Mouse (Mus musculus) gastrocnemius, adult 8-10 months (tissue): ENCODE measurements at regions not wholly inside any gene's neighbourhood (a gene's known extent, or its start where the extent isn't known, plus 50 kb on each side); places are given as distances from the start of the nearest gene placed in this dataset.

Source experiments
- DNase-seq, 2 experiments: peaks; one replicate each; pipeline ENCODE4 v3.0.0; 2022; ENCODE audit warnings: low spot score in 2 of 2

- DNase-seq, result no peak
Observed at GRCm38 (mm10) chr17:82731561-82731960, 483.5 kb upstream of the Pkdcc start.

DNA sequence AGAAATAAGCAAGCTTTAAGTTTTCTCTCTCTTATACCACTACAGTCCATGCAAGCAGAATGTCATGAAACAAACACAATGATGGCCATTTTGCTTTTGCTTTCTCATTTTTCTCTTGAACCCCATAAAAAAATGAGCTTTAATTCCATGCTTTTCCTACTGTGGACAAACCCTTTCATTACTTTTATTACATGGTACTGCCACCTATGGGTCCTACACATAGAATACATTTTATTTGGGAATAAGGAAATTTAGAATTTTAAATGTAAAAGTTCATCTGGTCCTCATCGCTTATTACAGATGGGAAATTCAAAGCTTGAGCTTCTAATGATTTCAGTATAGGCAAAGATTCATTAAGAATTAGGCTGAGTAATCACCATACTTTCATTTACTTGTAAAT lies 472.6 kb upstream of the Pkdcc start:
- no peak for DNase-seq

DNA sequence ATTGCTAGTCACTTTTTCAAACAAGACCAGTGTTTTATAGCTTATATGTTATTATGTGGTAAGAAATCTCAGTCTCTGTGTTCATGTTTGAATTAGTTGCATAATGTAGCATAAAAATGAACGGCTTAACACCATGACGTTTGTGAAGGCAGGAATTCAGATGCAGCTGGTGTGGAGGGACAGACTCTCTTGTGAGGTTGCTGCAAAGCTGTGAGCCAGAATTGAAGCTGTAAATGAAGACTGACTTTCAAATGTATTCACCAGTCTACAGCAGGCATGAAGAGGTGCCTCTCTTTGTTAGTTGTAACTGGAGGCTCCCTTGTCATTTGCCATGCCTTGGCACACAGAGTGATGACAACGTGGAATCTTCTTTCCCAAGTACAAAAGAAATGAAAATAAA lies 457.7 kb upstream of the Pkdcc start:
- no peak for DNase-seq

DNA sequence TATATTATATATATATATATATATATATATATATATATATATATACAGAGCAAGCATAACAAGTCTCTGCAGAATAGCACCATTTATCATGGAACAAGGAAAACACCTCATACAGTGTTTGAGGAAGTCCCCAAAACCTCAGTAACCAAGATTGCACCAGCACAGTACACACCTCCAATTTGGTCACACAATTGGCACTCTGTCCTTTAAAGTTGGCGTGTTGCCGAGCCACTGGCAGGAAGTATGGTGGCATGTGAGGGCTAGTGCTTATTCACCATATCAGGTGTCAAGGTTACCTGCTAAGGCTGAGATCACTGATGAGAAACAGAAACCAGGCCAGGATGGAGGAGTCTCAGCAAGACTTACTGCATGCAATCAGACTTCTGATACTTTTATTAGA lies 436.0 kb upstream of the Pkdcc start:
- DNase-seq, result no peak

DNA sequence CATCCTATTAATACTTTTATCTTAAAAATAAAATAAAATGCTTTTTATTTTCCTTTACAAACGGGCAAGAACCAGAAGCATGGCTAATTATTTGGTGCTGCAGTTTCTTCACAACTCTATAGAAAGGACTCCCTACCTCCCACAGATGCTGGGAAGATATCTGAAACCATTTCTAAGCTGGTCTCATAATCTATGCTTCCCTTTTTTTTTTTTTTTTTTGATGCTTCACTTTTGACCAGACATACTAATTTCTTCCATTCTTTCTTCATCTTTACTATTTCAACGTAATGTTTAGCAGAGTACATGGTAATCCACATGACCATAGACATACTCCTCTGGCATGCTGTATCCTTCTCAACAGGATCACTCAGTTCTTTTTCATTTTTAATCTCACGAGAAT lies 393.0 kb upstream of the Pkdcc start:
- no peak for DNase-seq

DNA sequence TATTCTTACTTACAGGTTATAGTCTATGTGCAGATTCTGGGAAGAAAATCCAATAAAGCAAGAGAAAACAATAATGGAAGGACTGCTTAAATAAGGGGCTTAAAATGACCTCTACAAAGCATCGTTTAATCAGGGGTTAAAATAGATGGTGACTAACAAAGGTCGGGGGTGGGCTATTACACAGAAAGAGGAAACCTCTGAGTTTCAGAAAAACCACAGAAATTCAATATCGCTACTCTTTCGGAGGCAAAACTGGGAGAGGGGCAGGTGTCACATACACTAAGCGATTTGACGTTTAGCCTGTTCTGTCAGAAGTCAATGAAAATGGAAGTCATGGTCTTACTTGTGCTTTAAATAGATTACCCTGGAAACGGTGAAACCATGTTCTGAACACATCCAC lies 391.0 kb upstream of the Pkdcc start:
- DNase-seq, result no peak

DNA sequence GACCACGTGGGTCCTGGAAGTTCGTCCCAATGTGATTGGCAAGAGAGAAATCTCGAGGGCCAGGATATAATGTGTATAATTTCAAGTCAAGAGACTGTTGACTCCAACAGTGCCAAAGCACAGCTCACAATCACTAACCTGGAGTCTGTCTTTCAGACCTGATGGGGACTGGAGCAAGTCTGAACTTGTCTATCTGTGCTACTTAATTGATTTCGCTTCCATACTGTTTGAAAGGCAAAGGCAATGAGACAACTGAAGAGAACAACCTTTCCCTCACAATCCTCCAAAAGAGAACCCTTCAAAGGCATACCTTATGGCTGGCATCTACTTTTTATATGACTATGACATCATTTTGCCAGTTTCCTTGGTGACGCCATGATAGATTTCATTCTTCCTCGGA lies 390.5 kb upstream of the Pkdcc start:
- DNase-seq, result no peak

DNA sequence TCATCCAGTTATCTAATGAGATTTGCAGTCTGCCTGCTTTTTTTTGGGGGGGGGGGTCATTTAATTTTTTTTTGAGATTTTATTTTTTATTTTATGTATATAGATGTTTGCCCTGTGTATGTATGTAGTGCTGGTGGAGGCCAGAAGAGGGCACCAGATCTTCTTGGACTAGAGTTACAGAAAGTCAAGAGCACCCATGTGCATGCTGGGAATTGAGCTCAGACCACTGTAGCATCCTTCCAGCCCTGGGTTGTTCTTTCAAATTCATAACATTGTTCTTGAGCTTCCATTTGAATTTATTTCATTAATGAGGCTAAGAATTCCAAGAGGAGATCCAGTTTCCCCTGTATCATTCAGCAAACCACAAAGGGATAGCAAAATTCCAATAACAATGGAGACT lies 387.9 kb upstream of the Pkdcc start:
- DNase-seq, result no peak

GRCm38 (mm10) chr17:82827841-82828240 lies 387.3 kb upstream of the Pkdcc start:
- no peak for DNase-seq

GRCm38 (mm10) chr17:82828434-82828997 lies 386.6 kb upstream of the Pkdcc start:
- no peak for DNase-seq

GRCm38 (mm10) chr17:82829415-82829814 lies 385.7 kb upstream of the Pkdcc start:
- no peak for DNase-seq

DNA sequence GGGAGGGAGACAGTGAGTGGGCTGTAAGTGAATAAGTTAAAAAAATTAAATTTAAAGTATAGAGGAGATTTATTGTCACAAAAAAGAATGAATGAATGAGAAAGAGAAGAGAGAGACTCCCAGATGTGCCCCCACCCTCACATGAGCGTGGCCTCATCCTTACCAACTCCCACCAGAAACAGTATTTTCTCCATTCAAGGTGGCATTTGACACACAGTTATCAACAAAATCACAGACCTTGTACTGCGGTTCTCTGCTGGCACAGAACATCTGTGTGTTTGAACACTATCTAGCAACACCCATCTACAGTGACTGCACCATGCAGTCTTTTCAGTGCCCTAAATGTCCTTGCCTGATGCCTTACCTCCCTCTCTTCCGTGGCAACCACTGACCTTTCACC lies 380.9 kb upstream of the Pkdcc start:
- DNase-seq, result no peak

- DNase-seq, result no peak
Observed at GRCm38 (mm10) chr17:82836115-82836514, 379.0 kb upstream of the Pkdcc start.

GRCm38 (mm10) chr17:82846776-82847494 lies 368.2 kb upstream of the Pkdcc start:
- DNase-seq, result no peak

DNA sequence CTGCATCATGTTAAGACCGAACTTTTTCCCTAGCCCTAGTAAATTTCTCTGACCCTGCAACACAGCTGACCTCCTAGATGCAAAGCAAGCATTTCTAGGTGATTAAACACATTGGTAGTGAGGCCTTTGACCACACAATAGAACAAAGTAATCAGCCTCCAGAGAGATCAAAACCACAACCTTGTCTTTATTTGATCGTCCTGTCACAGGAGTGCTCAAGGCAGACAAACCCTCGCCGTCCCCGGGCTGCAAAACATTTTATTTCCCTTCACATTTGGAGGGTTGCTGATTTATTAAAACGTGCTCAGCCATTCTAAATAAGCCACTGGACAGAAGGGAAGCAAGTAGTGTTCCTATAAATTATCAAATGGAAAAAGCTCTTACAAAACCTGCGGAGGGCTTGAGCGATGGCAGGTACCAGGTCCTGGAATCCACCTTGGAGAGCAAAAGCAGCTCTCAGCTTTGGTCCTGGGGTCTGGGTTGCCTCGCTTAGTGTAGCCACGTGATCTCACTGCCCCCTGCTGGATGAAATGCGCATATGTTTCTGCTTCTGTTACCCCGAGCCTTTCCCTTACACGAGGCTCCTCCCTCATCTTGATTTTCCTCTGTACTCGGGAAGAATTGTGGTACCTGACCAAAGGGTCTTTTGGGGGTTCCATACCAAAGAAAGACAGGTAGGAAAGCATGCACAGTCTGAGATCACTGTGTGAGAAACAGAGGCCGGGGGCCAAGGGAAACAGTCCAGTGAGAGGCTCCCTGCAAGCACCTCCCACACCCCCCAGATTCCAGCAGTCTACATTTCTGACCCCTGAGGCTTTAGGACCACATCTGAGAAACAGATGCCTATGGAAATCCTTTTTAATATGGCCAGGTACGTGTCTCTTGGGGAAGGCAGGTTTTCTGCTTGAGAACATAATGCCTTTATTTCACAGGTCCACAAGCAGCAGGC lies 357.6 kb upstream of the Pkdcc start:
- peak; percentile 17 to 29 for DNase-seq

DNA sequence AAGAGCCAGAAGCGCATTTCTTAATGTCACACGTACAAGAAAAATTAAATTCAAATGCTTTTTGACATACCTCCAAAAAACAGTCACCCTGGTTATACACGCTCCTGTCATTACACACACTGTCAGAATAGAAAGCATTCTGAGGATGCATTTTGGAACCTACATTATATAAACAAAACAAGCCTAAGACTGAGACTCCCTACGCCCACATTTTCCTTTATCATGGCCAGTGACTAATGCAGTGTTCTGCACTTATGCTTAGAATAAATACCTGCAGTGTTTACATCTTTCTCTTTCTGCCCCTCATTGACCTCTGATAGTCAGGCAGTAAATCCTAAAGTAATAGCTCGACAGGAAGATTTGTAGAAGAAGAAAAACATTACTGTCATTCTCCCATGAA lies 354.7 kb upstream of the Pkdcc start:
- no peak for DNase-seq

DNA sequence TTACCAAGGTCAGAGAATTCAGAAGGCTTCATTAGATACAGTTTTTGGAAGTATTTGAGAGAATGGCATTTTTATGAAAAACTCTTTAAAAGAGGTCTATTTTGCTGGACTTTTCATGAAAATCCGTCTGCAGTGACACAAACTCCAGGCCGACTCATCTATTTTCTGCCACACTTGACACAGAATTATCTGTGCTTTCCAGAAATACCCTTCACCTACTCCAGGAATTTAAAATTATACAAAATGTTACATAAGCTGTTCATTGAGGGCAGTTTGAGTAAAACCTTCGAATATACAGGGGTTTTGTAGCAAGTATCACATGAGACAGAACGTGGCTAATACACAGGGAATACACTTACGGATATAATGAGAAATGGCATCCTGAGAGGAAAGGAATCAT lies 354.1 kb upstream of the Pkdcc start:
- DNase-seq, result no peak

GRCm38 (mm10) chr17:82877131-82877530 lies 338.0 kb upstream of the Pkdcc start:
- DNase-seq, result no peak

DNA sequence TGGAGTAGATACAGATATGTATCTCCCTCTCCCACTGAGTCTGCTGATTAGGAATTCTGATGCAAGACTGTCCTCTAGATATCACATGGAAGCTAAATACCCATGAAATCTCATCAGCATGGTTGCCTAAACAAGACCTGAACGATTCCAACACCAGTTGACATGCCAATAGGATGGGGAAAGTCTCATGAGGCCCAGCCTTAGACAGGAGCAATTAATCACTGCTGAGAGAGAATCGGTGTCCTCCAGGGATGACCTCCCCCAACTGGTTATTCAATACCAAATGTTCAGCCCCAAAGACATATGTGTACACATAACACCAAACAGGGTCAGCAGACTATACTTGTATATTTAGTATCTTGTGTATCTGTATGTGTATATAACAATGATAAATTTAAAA lies 314.5 kb upstream of the Pkdcc start:
- DNase-seq, result no peak

GRCm38 (mm10) chr17:82901098-82901891 lies 313.8 kb upstream of the Pkdcc start:
- no peak for DNase-seq

DNA sequence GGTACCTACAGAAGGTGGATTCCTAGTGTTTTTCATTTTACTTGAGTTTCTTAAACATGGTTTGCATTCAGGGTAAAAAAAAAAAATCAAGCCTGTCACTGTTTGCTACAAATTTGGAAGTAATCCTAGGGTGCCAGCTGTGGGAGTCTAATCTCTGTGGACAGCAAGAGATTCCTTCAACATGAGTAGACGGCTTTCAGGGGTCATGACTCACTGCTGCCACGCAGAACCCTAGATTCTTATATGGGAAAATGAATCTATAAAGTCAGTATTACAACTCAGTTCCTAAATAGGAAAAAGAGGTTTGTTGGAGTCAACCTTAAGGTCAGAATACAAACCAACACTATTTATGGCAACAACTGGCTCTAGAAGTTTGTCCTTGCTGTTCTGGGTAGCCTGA lies 310.1 kb upstream of the Pkdcc start:
- DNase-seq, result no peak

DNA sequence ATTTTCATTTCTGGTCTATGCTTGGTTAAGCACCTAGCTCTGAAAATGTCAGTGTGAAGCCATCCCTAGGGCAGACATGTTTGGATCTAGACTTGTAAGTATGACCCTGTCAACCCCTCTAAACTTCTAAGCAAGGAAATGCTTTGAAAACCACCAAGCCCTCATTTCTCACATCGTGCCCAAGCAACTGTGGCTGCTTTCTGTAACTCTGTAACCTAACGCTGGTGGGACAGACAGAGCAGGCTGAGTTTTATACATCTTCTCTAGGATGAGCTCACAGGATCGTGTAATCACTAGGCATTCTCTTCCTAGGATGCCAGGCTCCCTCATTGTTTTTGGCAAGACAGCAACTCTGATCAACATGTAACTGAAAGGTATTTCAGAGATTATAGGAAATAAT lies 309.6 kb upstream of the Pkdcc start:
- DNase-seq, result no peak
